Mouse (Mus musculus): ENCODE data around the gene Dpyd. TPM values are rescaled to one million over a fixed set of nuclear protein-coding genes. Genes with fewer than 3 reads are reported as not detected.

Dpyd gene
- total RNA-seq, 2 experiments from 2014 or later = 14.8 to 15.2 TPM

- DNase-seq (ENCODE audit: low spot score in 2 of 2) = no peak
Observed at GRCm38 (mm10) chr3:118675441-118675840, 113.5 kb downstream of the Dpyd start.

GRCm38 (mm10) chr3:118676052-118676777 lies 114.3 kb downstream of the Dpyd start:
- no peak for DNase-seq (ENCODE audit: low spot score in 2 of 2)

DNA sequence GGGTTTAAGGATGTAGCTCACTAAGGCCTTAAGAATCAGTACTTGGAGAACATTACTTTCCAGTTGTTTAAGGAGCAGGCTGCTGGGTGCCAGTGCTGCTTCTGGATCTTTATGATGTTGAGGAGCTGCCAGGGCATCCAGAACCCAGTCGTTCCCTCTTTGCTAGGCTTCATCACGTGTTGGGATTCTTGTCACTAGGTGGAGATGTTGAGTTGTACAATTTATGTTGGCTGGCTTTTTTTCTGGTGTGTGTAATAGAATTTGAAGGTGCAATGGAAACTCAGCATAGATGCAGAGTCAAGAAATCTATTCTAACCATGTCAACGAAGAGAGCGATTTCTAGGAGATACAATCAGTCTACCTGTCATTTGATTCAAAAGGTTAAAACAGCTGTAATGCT lies 118.9 kb downstream of the Dpyd start:
- no peak for DNase-seq (ENCODE audit: low spot score in 2 of 2)

DNA sequence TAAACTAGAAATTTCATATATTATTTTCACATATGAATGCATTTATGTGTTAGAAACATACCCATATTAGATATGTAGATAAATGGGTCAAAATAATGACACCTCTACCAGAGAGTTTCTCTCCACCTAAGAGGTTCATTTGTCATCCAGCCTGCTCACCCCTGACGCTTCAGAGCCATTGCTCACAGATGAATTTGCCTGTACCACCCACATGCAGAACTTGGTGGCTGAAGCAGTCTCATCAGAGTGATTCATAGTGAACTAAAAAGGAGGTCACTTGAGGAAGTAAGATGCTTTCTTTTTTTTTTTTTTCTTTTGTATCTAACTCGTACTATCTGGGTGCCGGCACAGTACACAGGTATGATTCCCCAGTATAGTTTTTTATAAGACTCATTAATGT lies 188.3 kb downstream of the Dpyd start:
- peak in 1 of 2 experiments; percentile 15 for DNase-seq (ENCODE audit: low spot score in 2 of 2)

DNA sequence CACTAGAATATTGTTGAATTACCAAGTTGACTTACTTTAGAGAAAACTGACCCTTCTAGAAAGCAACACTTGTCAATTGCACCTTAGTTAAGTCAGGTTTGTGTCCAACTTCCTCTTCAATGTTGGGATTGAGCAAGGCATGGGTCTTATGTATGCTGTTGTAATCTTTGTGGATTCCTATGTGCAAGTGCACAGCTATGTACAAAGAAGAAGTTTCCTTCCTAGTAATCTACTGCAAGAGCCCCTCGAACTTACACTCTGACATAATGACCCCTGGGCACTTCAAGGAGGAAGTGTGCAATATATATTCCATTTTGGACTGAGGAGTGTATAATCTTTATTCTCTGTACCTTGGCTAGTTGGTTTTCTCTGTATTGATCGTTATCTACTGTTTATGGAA lies 191.7 kb downstream of the Dpyd start:
- DNase-seq (ENCODE audit: low spot score in 2 of 2) = no peak

DNA sequence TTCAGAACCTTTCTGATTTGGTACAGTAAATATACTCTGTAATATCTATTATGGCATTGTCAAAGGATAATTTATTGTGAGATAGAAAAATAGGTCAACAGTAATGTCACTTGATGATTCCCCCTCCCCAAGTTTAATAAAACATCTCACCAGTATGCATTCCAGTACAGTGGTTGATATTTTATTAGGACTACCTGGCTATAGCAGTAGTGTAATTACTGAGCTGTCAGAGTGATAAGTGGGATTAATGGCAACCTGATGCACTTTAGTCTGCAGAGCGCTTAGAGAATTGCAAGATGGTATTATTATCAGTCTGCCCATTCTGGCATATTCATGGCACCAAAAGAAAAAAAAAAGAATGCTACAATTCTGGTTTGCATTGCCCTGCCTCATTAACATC lies 194.2 kb downstream of the Dpyd start:
- no peak for DNase-seq (ENCODE audit: low spot score in 2 of 2)

- no peak for DNase-seq (ENCODE audit: low spot score in 2 of 2)
Observed at GRCm38 (mm10) chr3:118812885-118813284, 251.0 kb downstream of the Dpyd start.

DNA sequence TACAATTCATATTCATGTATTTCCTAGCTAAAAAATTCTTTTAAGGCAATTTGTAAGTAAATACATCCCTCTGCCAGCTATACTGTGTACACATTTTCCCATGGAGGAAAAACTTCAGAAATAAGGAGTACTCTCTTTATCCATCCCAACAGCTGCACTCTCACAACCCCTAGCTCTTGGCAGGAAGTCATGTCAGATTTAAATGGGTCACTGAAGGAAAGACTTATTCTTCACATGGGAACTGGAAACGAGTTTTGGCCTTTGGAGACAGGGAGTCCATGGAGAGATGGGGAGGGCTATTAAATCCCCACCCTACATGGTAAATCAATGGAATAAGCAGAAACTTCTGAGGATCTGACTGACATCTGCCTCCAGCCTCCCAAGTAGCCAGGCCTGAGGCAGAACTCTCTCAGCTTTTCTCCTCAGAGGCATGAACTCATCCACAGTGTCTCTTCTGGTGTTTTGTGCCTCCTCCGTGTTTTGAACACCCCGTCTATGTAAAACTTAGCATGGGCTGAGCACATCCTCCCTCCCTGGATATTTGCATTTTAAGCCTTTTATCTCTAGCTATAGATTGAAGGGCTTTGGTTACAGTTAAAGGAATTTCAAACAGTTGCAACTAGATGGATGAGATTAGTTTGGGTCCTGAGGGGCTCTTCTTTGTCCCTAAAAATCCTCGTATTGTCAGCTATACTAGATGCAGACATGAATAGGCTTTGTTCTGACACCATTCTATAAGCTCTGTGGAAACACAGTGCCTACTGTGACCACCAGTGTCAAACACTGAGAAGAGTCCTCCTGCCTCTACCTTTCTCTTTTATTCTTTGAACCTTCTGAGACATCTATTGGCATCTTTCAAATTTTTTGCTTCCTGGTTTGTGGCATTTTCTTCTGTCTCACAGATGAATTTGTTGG lies 288.9 kb downstream of the Dpyd start:
- DNase-seq (ENCODE audit: low spot score in 2 of 2) = no peak

- DNase-seq (ENCODE audit: low spot score in 2 of 2) = no peak
Observed at GRCm38 (mm10) chr3:118852711-118853110, 290.8 kb downstream of the Dpyd start.

DNA sequence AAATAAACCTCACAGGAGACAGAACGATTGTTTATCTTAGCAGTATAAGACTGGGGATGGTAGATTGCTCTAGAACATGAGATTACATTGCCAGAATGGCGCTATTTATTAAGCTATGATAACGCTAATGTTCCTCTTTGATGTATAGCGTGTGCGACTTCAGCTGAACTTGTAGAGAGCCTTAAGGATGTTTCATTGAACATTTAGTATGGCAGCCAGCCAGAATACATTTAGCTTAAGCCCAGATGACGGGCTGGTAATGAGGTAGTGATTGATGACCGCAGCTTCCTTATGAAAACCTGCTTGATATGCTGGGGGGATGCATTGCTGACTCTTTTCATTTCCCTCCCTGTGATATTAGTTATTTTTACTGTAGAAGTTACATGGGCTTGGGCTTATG lies 293.5 kb downstream of the Dpyd start:
- no peak for DNase-seq (ENCODE audit: low spot score in 2 of 2)

- DNase-seq (ENCODE audit: low spot score in 2 of 2) = no peak
Observed at GRCm38 (mm10) chr3:118869113-118870107, 307.5 kb downstream of the Dpyd start.

DNA sequence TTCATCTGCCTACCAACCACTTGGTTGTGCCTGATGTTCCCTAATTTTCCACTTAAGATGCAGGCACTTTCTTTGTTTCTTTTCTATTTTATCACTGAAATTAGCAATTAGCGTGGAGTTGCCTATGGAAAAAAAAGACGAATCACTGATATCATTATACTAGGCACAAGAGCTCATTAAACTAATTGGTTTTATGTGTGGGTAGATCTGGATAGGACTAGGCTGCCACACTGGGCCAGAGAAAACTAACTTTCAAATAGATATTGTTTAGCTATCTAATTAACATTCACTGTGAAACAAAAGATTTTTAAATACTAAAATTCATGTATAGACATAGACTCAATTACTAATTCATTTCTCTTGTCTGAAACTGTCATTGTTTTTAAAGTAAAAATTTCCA lies 313.9 kb downstream of the Dpyd start:
- DNase-seq (ENCODE audit: low spot score in 2 of 2) = no peak

DNA sequence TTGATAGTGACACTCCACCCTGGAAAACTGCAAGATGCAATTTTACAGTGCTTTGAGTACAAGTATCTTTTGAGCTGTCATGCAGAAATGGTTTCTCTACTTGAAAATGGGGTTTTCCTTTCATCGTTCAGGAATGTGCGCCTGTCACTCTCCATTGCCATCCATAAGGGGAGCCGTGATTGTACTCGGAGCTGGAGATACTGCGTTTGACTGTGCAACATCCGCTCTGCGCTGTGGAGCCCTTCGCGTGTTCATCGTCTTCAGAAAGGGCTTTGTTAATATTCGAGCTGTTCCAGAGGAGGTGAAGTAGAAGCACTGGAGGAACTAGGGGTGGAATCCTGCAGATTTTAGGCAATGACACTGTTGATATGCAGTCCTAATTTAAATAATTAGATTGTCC lies 337.1 kb downstream of the Dpyd start:
- no peak for DNase-seq (ENCODE audit: low spot score in 2 of 2)

GRCm38 (mm10) chr3:118991312-118991711 lies 429.4 kb downstream of the Dpyd start:
- no peak for DNase-seq (ENCODE audit: low spot score in 2 of 2)

DNA sequence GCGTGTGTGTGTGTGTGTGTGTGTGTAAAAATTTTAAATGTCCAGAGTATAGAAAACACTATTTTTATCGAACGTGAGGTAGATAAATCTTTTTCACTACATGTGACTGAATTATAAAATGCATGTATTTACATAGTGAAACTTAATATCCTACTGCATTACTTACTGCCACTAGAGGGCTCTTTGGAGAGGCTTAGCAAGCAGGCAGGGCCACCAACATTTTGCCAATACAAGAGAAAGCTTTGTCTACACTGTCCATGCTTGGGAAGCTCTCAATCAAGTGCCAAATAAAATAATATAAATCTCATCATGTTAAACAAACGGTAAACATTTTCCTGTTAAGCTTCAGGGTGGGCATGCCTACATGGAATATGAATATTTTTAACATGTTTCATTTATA lies 429.9 kb downstream of the Dpyd start:
- DNase-seq (ENCODE audit: low spot score in 2 of 2) = peak in 1 of 2 experiments; percentile 3

DNA sequence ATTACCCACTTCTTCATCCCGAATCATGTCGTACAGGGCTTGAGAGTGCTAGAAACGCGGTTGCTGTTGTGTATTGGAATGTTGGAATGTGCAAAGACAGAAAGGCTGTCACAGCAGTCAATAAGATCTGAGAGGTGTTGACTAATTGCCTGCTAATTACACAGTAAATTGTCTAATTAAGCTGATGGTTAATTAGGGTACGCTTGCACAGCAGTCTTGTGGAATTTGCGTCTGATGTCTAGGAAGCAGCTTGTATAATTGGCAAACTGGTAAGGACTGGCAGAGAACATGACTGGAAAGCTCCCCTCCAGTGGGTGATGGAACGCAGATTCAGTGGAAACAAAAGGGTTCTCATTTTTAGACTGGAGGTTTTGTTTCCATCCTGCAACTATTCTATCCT lies 459.3 kb downstream of the Dpyd start:
- DNase-seq (ENCODE audit: low spot score in 2 of 2) = peak in 1 of 2 experiments; percentile 15

- no peak for DNase-seq (ENCODE audit: low spot score in 2 of 2)
Observed at GRCm38 (mm10) chr3:119042611-119043010, 480.7 kb downstream of the Dpyd start.

DNA sequence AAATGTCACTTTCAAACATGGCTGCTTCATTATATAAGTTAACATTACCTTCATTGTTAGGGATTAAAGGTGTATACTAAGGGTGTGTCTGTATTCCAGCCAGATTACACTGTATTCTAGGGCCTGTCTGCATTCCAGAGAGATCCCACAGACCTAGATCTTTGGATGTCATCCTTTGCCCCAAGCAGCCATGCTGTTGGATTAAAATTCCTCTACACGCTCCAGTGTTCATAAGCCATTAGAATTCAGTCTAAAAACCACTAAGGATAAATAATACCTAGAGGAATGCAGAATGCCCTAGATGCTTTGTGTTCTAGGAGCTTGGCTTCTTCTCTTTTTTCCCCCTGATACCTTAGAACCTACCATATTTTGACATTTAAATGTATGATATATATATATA lies 494.2 kb downstream of the Dpyd start:
- no peak for DNase-seq (ENCODE audit: low spot score in 2 of 2)

- DNase-seq (ENCODE audit: low spot score in 2 of 2) = peak in 1 of 2 experiments; percentile 41
Observed at GRCm38 (mm10) chr3:119063214-119063613, 501.3 kb downstream of the Dpyd start.

GRCm38 (mm10) chr3:119063642-119064041 lies 501.7 kb downstream of the Dpyd start:
- no peak for DNase-seq (ENCODE audit: low spot score in 2 of 2)

- no peak for DNase-seq (ENCODE audit: low spot score in 2 of 2)
Observed at GRCm38 (mm10) chr3:119064746-119065145, 502.8 kb downstream of the Dpyd start.

All from layer of hippocampus, adult 18-20 months (tissue).